ENCODE assay signal across 8 mouse cellular contexts in the genomic region with DNA sequence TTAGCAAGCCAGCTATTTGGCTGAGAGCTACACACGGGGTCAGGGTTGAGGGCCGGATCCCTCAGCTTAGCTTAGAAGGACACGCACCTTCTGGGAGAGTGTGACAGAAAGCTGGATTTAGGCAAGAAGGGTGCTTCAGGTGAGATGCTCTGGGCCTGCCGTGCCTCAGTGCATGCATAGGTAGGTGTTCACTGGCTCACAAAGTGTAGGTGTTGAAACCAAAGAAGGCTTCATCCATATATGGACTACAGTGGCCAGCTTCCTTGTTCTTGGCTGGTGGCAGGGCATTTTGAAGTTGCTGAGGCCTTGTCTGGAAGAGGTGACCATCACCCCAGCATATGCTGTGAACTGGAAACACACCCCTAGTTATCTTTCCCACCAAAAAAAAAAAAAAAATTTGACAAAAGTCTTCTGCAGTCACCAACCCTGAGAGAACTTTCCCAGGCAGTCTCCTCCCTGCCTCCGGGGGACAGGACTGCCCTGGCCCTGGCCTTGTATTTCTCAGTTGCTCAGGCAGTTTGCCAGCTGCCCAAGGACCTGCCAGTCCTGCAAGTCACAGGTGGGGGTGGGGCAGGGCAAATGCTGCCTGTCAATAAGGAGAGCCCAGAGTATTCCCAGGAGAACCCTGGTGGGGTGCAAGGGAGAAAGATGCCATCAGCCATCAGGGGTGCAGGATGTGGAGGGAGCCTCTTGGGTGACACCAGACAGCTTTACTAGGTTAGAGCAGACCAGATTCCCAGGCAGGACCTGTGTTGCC. TPM values are rescaled to one million over a fixed set of nuclear protein-coding genes. Genes with fewer than 3 reads are reported as not detected.
DNase-seq lines count a peak whose midpoint lies in the region; ATAC-seq lines count a peak whose summit lies in the region.

No protein-coding gene starts in this region.

- peak overlapping the region; percentile 100 for H3K4me3 ChIP-seq in lung, embryonic 16.5 days (ENCODE audit: low read length)

- no peaks in the 10 kb centered on the region for H3K9me3 ChIP-seq in lung, embryonic 16.5 days (ENCODE audit: control insufficient read depth, low read length)

- H3K27ac ChIP-seq in lung, embryonic 16.5 days (ENCODE audit: low read length) = peak overlapping the region; percentile 100

- no peak for ATAC-seq in lung, embryonic 16.5 days (ENCODE audit: low read depth)

- H3K4me1 ChIP-seq in lung, embryonic 16.5 days (replicated peaks; ENCODE audit: control insufficient read depth, insufficient read depth, low read length) = peaks cover 50% of the 10 kb centered on the region

- no peaks in the 10 kb centered on the region for H3K27me3 ChIP-seq in lung, embryonic 16.5 days (ENCODE audit: control insufficient read depth, insufficient read depth, low read depth, low read length)
- H3K27me3 ChIP-seq in splenic B cell, adult 2 months (ENCODE audit: control insufficient read depth, insufficient read depth, low read length, poor library complexity, severe bottlenecking) = no peaks in the 10 kb centered on the region

- H3K36me3 ChIP-seq in lung, embryonic 16.5 days (ENCODE audit: control insufficient read depth, insufficient read depth, low read length) = peaks cover 21% of the 10 kb centered on the region
- peaks cover 27% of the 10 kb centered on the region for H3K36me3 ChIP-seq in splenic B cell, adult 2 months (ENCODE audit: control insufficient read depth, insufficient read depth, low read length, poor library complexity, severe bottlenecking)

- peak overlapping the region; percentile 82 for H3K9ac ChIP-seq in lung, embryonic 16.5 days (ENCODE audit: low read length)

- peak overlapping the region; percentile 75 for H3K4me2 ChIP-seq in lung, embryonic 16.5 days (ENCODE audit: low read depth, low read length)

- peak; percentile 67 to 71 for DNase-seq in urinary bladder, adult 18-20 months (ENCODE audit: low spot score in 2 of 2)
- DNase-seq in urinary bladder, postnatal 10 days (ENCODE audit: low spot score) = no peak
- DNase-seq in cerebellum, postnatal 36 days = peak; percentile 38 to 55
- peak; percentile 68 to 71 for DNase-seq in heart, adult 9 months (ENCODE audit: low spot score in 2 of 2)
- DNase-seq in kidney, adult 8-10 months = peak; percentile 79 to 84
- DNase-seq in splenic B cell, adult 2 months (ENCODE audit: low read depth, low spot score) = peak; percentile 37
- no peak for DNase-seq in frontal cortex, postnatal 25 days (ENCODE audit: low spot score in 2 of 2)

- WGBS in lung, embryonic 16.5 days = 40% methylated on average over 5 of the region's 5 CpGs

RNA-seq across cellular contexts. Expression of a gene that starts 1.4 kb away (rescaled TPM):
- 16,153 and 18,603 TPM in 2 replicates for polyA plus RNA-seq in lung, embryonic 16.5 days (2015; fragmentation: Nextera tagmentation; extraction: Ambion mirVana)

RNA-seq across cellular contexts. Expression of a gene that starts 12.8 kb away (rescaled TPM):
- polyA plus RNA-seq in lung, embryonic 16.5 days (2015; fragmentation: Nextera tagmentation; extraction: Ambion mirVana) = 9.5 and 10.3 TPM in 2 replicates

RNA-seq across cellular contexts. Expression of a gene that starts 52.2 kb away (rescaled TPM):
- 181 and 222 TPM in 2 replicates for polyA plus RNA-seq in lung, embryonic 16.5 days (2015; fragmentation: Nextera tagmentation; extraction: Ambion mirVana)

Comparison
In these comparisons a context has a peak if more than half of its experiments do, and no peak if none do; other contexts are left out.
1. DNase-seq: peak in urinary bladder, adult 18-20 months (2 of 2), cerebellum, postnatal 36 days (2 of 2), heart, adult 9 months (2 of 2), kidney, adult 8-10 months (2 of 2) and splenic B cell, adult 2 months (single experiment); none in urinary bladder, postnatal 10 days (single experiment) and frontal cortex, postnatal 25 days (0 of 2).